Mouse (Mus musculus) liver, postnatal 0 days (tissue): ENCODE results near the gene Acer3. TPM values are rescaled to one million over a fixed set of nuclear protein-coding genes. Genes with fewer than 3 reads are reported as not detected.

Experiments
- ATAC-seq: fragments of 200-750 bp; cut with Nextera tagmentation; 2 replicates; pipeline ENCODE4 v1.8.0; 2017; ENCODE audit warnings: mild to moderate bottlenecking, moderate library complexity
- DNase-seq: peaks from one replicate; pipeline ENCODE4 v3.0.0-alpha.2; 2016
- H3K27ac ChIP-seq: fragments of 300-500 bp; sonication (generic); 2 replicates; pipeline ENCODE4 v1.5.1; 2014; ENCODE audit warnings: antibody characterized with exemption, moderate library complexity, mild to moderate bottlenecking, low read depth
- H3K27me3 ChIP-seq: fragments of 300-500 bp; sonication (generic); 2 replicates; pipeline ENCODE4 v1.6.1; 2014; ENCODE audit warnings: low read length, control low read depth, mixed read lengths; ENCODE audit not compliant: insufficient read depth
- H3K36me3 ChIP-seq: fragments of 300-500 bp; sonication (generic); replicated peaks from 2 replicates; pipeline ENCODE4 v1.6.1; 2014; ENCODE audit warnings: mild to moderate bottlenecking, control low read depth, low read length, moderate library complexity, mixed read lengths; ENCODE audit not compliant: insufficient read depth
- H3K4me1 ChIP-seq: fragments of 300-500 bp; sonication (generic); 2 replicates; pipeline ENCODE4 v1.6.1; 2014; ENCODE audit warnings: antibody characterized with exemption, mild to moderate bottlenecking, control low read depth; ENCODE audit not compliant: insufficient read depth
- H3K4me2 ChIP-seq: fragments of 300-500 bp; sonication (generic); 2 replicates; pipeline ENCODE4 v1.6.1; 2014; ENCODE audit warnings: low read depth, mild to moderate bottlenecking, low read length, moderate library complexity, mixed read lengths
- H3K4me3 ChIP-seq: fragments of 300-500 bp; sonication (generic); 2 replicates; pipeline ENCODE4 v1.5.1; 2014; ENCODE audit warnings: low read depth, low read length
- H3K9ac ChIP-seq: fragments of 300-500 bp; sonication (generic); replicated peaks from 2 replicates; pipeline ENCODE4 v1.6.1; 2014; ENCODE audit warnings: mild to moderate bottlenecking, moderate library complexity
- H3K9me3 ChIP-seq: fragments of 300-500 bp; sonication (generic); 2 replicates; pipeline ENCODE4 v1.6.1; 2016; ENCODE audit warnings: mild to moderate bottlenecking, control low read depth, low read length, mixed read lengths
- CTCF ChIP-seq: sonication (generic); IDR thresholded peaks from 2 replicates; pipeline ENCODE4 v1.5.1; 2016; ENCODE audit warnings: antibody characterized with exemption, low read depth
- EP300 ChIP-seq: IDR thresholded peaks from 2 replicates; pipeline ENCODE4 v1.6.1; 2016; ENCODE audit warnings: antibody characterized with exemption, low read depth, mild to moderate bottlenecking
- WGBS: fragments of 180-500 bp; shearing (Covaris S2); extraction: QIAGEN DNeasy Blood & Tissue Kit; methylation state at CpG from one replicate; pipeline ENCODE4 v1.1.7; 2014; ENCODE audit not compliant: insufficient replicate concordance; 5-methylcytosine and 5-hydroxymethylcytosine counted together
- polyA plus RNA-seq: library from polyadenylated mRNA; unstranded; fragments of >200 nt; fragmentation: Nextera tagmentation; extraction: Ambion mirVana; gene quantifications from 2 replicates; pipeline ENCODE4 v1.2.1, GENCODE M21; 2015

Gene Acer3
- polyA plus RNA-seq, 1 experiment from 2014 or later, result 18.7 TPM

DNA sequence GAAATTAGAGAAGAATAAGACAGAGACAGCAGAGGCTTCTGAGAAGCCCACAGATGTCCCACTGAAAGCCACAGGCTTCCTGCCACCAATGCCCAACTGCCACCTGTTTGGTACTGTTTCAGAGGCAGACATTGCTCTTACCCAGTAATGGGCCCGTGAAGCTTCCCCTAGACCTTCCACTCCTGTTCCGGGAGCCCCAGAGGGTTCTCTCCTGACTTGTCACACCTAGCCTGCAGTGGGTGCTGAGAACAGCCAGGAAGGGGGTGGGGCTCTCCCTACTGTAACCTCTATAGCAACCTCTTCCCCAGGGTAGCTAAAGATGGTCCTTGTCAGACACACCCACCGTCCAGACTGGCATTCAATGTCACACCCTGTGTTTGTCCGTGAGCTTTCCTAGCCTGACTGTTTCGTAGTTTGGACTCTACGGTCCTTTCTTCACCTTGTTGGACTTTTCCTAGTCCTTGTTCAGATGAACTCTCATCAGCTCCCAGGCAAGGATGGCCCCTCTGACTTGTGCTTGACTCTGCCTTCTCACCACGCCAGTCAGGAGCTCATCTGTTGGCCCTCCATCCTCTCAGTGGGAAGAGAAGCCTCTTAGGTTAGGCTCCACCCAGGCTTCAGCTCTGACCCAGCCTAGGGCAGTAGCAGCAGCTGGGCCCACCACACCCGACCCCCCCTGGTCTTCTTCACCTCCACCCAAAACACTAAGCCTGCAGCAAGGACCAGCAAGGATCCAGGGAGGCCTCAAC lies 144.5 kb downstream of the Acer3 start:
- peak overlapping the region; percentile 90 for H3K4me2 ChIP-seq
- peaks cover 66% of the 10 kb centered on the region for H3K4me1 ChIP-seq
- TF ChIP-seq CTCF (no peak), EP300 (no peak)
- WGBS, result 43% methylated on average over 8 of the region's 8 CpGs
- H3K27ac ChIP-seq, result peak overlapping the region; percentile 77
- H3K27me3 ChIP-seq, result no peaks in the 10 kb centered on the region
- no peaks in the 10 kb centered on the region for H3K36me3 ChIP-seq
- no peaks in the 10 kb centered on the region for H3K9me3 ChIP-seq
- no peak for ATAC-seq
- H3K4me3 ChIP-seq, result peak overlapping the region; percentile 81
- H3K9ac ChIP-seq, result peak overlapping the region; percentile 56
- DNase-seq, result peak; percentile 48

GRCm38 (mm10) chr7:98174883-98175755 lies 145.9 kb downstream of the Acer3 start:
- H3K9me3 ChIP-seq, result no peaks in the 10 kb centered on the region
- peak; percentile 68 for DNase-seq
- TF ChIP-seq CTCF, result no peak
- peak; percentile 88 for TF ChIP-seq EP300
- H3K4me1 ChIP-seq, result peaks cover 79% of the 10 kb centered on the region
- H3K27ac ChIP-seq, result peak overlapping the region; percentile 87
- H3K36me3 ChIP-seq, result no peaks in the 10 kb centered on the region
- peak overlapping the region; percentile 81; the same call in 1 of the 2 replicates for H3K4me3 ChIP-seq
- H3K27me3 ChIP-seq, result no peaks in the 10 kb centered on the region
- WGBS, result 60% methylated on average over 4 of the region's 4 CpGs
- peak overlapping the region; percentile 90 for H3K4me2 ChIP-seq
- peak; percentile 57 for ATAC-seq
- peak overlapping the region; percentile 67 for H3K9ac ChIP-seq

DNA sequence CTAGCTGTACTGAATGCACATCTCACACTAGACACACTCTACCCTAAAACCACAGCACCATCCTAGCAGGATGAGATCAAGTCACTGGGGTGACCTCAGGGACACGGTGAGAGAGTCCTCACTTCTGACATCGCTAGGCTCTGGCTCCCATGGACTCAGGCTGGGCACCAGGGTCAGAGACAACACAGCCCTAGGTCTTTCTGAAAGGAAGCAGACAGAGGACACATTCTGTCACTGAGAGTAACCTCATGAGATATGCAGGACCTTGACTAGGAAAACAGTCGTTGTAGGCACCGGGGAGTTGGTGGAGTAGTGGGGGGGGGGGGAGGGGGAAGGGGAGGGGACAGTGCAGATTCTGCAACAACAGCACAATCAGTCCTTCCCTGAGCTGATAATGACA lies 147.6 kb downstream of the Acer3 start:
- 14% methylated on average over 4 of the region's 4 CpGs for WGBS
- no peaks in the 10 kb centered on the region for H3K27me3 ChIP-seq
- H3K4me3 ChIP-seq, result no peak overlapping the region
- peaks cover 65% of the 10 kb centered on the region for H3K4me1 ChIP-seq
- H3K9me3 ChIP-seq, result no peaks in the 10 kb centered on the region
- no peak for ATAC-seq
- no peak for DNase-seq
- no peak overlapping the region for H3K4me2 ChIP-seq
- H3K9ac ChIP-seq, result no peak overlapping the region
- H3K27ac ChIP-seq, result peak overlapping the region; percentile 62; the same call in 1 of the 2 replicates
- TF ChIP-seq CTCF (no peak), EP300 (no peak)
- H3K36me3 ChIP-seq, result no peaks in the 10 kb centered on the region

- H3K9me3 ChIP-seq, result no peaks in the 10 kb centered on the region
- no peaks in the 10 kb centered on the region for H3K27me3 ChIP-seq
- peaks cover 62% of the 10 kb centered on the region for H3K4me1 ChIP-seq
- ATAC-seq (no peak), DNase-seq (no peak)
- H3K27ac ChIP-seq, result no peak overlapping the region
- H3K4me2 ChIP-seq, result no peak overlapping the region; the same call in 1 of the 2 replicates
- H3K4me3 ChIP-seq, result no peak overlapping the region
- H3K36me3 ChIP-seq, result no peaks in the 10 kb centered on the region
- 87% methylated on average over 8 of the region's 8 CpGs for WGBS
- no peak for TF ChIP-seq EP300
- TF ChIP-seq CTCF, result no peak
- H3K9ac ChIP-seq, result peak overlapping the region; percentile 34; the same call in 1 of the 2 replicates
Measured at GRCm38 (mm10) chr7:98172661-98173060, 148.3 kb downstream of the Acer3 start.

- H3K9ac ChIP-seq, result peak overlapping the region; percentile 36; the same call in 1 of the 2 replicates
- H3K4me3 ChIP-seq, result peak overlapping the region; percentile 8; the same call in 1 of the 2 replicates
- TF ChIP-seq CTCF (no peak), EP300 (no peak)
- H3K27ac ChIP-seq, result peak overlapping the region; percentile 84
- H3K27me3 ChIP-seq, result no peaks in the 10 kb centered on the region
- H3K9me3 ChIP-seq, result no peaks in the 10 kb centered on the region
- peaks cover 51% of the 10 kb centered on the region for H3K4me1 ChIP-seq
- ATAC-seq (peak; percentile 75), DNase-seq (peak; percentile 75)
- WGBS, result 45% methylated on average over 6 of the region's 6 CpGs
- H3K36me3 ChIP-seq, result no peaks in the 10 kb centered on the region
- peak overlapping the region; percentile 55 for H3K4me2 ChIP-seq
Measured at GRCm38 (mm10) chr7:98171141-98172073, 149.6 kb downstream of the Acer3 start.
